Mouse (Mus musculus) adrenal gland, postnatal 14 days (tissue): ENCODE results near the gene Tssk6. TPM values are rescaled to one million over a fixed set of nuclear protein-coding genes. Genes with fewer than 3 reads are reported as not detected.

Source experiments
- DNase-seq: peaks from one replicate; pipeline ENCODE4 v3.0.0; 2021; ENCODE audit warnings: mixed read lengths
- total RNA-seq: library from RNA; stranded (reverse); gene quantifications from 2 replicates; pipeline ENCODE4 v1.2.3, GENCODE M21; 2021

The Tssk6 gene
- total RNA-seq, 1 experiment from 2014 or later = 0.85 TPM

DNA sequence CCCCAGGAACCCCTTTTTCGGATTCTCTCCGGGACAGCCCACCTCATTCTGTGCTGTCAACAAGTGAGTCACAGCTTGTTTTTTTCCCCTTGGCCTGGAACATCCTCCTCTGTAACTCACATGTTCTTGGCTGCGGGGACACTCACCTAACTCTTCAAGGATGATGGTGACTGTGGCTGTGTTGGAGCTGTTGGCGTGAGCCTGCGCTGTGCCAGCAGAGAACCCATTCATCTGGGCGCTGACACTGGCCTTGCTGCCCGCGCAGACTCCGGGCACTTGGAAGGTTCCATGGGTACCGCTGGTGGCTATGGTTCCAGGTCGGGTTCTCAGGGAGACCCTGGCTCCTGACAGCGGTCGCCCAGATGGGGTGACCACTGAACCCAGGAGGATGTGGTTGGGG is 17.8 kb upstream of the Tssk6 start:
- peak; percentile 80 for DNase-seq

DNA sequence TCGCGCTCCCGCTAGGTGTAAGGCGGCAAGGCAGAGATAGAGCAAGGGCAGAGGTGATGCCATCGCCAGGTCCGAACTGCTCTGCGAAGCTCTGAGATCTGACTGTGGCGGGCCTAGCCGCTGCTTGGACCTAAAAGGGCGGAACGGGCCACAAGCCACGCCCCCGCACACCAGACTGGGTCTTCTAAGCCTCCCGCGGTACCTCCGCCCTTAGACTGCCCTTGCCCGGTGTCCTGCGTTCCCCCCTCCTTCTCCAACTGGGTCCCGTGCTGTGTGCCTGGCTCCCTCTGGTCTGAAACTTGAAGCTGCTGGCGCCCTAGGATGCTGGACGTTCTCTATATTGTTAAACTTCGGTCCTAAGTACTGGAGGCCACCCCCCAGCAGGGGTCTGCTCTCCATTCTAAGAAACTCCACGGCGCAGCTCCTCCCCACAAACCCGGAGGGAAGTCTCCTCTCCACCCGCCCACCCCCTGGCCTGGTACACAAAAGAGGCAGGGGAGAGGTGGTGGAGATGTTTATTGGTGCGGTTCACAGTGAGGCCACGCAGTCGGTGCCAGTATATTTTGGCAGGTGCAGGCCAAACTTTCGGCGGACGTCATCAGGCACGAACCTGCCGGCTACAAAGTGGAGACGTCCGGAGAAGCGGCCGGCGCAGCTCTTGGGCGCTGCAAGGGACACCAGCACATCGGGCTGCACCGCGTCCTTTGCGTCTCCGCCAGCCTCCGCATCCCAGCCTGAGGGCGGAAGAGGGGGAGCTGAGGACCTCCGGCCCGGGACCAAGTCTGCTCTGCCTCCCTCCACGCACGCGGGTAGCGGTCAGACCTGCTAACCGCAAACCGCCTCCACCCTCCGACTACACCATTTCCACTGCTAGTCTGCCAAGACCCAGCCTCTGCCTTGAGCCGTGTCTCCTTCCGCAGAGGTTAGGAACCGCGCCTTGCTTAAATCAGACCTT is 14.4 kb upstream of the Tssk6 start, which contains the start of gene Cilp2:
Cilp2 (minus strand) TSS at position 399 of the 955 bp plus-strand sequence.
- DNase-seq = peak; percentile 40

DNA sequence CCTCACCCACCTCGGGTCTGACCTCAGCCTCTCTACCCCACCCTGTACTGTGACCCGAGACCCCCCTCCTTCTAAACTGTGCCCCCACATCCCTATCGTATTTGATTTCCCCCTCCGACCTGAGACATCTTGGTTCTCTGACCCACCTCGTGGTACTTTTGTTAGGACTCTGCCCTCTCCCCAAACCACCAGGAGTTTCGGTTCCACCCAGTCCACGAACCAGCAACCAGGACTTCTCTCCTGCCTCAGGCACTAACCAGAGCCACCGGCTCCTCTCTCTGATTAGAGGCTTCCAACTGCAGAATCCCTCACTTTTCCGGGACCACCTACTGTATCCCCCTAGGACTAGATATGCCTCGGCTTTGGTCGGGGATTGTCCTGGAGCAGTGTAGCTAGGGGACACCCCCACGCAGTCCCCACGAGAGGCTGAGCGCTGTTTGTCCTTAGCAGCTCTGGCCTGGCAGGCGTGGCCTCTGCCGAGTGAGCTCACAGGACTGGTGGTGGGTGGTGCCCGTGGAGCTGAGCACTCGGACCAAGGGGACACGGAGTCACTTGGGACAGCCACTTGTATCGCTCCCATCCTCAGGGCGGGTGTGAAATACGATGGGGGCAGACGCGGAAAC is 13.6 kb upstream of the Tssk6 start:
- peak; percentile 54 for DNase-seq

DNA sequence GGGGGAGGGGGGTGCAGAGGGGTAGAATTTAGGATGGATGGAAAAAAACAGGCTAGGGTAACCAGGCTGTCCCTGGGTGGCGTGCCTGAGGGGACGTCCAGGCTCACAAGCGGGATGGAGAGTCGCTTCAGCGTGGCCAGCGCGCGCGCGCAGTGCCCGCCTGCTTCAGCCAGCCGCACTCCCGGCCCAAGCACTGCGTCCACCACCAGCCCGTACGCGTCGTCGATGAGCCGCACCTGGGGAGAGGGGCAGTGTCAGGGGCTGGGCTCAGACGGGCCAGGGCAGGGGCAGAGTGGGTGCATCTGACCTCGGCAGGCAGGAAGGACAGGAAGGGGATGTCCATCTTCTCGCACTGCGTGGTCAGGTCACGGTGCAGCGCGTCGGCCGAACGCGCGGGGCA is 13.1 kb upstream of the Tssk6 start:
- DNase-seq = peak; percentile 42

DNA sequence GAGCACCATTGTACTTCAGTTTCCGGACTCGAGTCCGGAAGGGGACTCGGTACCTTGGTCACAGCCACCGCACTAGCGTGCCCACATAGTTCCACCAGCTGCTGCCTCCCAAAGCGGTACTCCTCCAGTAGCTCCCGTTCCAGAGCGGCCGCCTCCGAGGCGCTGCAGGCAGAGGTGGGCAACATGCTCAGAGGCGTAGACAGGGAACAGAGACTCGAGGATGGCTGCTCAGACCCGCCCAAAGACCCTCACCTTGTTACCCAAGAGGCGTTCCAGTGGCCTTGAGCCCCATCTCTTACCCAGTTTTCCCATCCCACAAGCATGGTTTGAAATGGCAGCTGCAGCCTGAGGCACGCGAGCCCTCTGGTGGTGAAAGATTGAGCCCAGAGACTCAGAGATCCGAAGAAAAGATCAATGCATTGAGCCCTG is 11.2 kb upstream of the Tssk6 start:
- DNase-seq = peak; percentile 64

DNA sequence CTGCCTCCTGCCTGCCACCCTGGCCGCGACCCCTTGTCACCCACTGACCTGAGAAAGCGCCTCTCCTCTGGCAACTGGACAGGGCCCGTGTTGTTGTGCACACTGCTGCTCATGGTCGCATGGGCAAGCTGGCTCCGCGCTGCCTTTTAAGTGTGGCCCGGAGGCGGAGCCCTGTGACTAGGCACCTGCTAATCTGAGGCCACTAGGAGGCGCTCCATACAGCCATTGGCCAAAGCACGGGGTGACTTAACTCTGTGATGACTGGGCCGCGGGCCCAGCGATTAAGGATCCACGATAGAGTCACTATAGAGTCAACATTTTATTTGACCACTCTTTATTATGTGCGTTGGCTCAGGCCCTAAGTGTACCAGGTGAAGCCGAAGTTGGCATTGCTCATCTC is 8.1 kb upstream of the Tssk6 start:
- DNase-seq = peak; percentile 87

DNA sequence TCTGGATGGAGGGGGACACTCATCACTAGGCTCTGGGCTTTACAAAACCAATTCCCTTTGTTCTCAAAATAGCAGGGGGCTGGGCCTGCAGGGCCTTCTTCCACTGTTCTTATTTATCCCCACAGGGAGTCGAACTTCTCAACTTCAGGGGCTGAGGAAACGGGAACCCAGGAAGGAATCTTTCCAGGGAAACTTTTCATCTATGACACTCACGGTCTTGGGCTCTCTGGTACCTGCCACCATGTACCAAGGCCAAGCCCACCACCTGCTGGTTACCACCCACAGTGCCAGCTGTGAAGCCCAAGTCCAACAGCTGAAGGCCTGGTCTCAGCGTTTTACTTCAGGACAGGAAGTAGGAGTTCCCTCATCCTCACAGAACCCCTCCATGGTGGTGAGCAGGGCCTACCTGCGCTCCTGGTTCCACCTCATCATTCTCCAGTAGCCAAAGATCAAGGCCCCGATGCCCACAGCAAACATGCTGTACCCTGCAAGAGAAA is 7.1 kb upstream of the Tssk6 start:
- no peak for DNase-seq

DNA sequence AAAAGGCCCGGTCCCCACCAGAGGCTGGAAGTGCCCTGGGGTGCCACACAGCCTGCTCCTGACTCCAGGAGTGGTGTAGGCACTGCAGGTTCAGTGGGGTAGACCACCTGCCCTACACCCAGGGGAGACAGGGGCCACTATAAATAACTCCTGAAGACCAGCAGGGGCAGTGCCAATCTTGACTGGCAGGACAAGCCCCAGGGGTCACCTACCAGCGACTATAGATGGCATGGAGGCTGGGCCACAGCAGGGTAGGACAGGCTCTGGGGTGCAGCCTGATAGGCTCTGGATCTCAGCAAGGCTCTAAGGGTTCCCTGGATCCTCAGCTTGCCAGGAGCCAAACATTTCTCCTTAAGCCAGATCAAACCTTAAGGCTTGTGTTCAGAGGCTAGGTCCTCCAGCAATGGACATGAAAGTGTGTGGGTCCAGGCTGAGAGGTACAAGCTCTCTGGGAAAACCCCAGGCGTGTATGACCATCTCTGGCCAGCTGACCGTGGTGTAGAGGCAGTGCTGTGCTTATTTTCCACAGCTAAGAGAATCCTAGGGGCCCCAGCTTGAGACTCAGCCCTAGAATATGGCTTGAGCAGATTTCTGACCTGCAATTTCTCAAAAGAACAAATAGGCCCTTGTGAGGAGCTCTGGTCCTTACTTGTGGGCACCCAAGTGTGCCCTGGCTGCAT is 6.1 kb upstream of the Tssk6 start:
- no peak for DNase-seq

DNA sequence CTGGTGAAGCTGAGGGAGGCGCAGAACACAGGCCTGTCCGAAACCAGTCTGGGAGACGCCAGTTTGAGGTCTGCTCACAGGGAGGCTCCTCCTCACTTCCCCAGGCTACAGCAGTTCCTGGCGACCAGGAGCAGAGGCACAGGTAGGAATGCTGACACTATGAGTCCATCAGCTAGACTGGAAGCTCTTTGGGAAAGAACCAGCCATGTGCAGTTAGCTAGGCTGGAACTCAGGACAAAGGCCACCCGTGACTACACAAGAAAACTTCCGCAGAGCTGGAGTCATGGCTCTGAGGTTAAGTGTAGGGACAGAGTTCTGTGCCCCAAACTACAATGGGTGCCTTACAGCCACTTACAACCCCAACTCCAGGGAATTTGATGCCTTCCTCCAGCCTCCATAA is 4.1 kb upstream of the Tssk6 start:
- no peak for DNase-seq

DNA sequence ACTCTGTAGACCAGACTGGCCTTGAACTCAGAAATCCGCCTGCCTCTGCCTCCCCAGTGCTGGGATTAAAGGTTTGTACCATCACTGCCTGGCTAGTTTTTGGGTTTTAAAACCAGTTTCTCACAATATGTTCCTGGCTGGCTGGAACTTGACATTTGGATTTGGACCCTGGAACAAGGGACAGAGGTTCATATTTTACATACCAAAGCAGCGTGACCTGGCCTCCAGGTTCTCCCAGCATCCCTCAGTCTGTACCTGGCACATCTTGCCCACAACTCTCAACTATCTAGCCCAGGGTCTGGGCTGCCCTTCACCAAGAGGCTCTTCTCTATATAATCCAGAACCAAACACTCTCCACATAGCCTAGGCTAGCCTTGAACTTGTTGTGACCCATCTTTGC is 2.1 kb upstream of the Tssk6 start:
- no peak for DNase-seq

DNA sequence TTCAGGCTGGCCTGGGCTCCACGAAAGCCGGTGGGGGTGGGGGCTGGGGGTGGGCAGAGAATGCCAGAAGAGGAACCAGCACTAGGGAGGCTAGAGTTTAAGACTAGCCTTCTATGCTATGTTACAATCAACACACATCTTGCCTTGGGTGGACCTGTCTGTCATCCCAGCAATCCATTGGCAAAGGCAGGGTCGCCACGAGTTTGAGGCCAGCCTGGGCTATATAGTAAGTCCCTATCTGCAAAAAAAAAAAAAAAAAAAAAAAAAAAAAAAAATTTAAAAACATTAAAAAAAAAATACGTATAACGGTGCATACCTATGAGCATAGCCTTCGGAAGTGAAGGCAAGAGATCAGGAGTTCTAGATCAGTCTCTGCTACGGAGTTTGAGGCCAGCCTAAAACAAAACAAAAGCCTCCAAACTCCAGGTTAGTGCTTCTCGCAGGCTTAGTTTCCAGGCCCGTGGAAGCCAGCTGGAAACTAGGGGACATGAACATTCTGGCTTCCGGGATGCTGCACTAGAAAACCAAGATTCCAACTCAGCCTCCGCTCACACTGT is 1.0 kb upstream of the Tssk6 start:
- no peak for DNase-seq

DNA sequence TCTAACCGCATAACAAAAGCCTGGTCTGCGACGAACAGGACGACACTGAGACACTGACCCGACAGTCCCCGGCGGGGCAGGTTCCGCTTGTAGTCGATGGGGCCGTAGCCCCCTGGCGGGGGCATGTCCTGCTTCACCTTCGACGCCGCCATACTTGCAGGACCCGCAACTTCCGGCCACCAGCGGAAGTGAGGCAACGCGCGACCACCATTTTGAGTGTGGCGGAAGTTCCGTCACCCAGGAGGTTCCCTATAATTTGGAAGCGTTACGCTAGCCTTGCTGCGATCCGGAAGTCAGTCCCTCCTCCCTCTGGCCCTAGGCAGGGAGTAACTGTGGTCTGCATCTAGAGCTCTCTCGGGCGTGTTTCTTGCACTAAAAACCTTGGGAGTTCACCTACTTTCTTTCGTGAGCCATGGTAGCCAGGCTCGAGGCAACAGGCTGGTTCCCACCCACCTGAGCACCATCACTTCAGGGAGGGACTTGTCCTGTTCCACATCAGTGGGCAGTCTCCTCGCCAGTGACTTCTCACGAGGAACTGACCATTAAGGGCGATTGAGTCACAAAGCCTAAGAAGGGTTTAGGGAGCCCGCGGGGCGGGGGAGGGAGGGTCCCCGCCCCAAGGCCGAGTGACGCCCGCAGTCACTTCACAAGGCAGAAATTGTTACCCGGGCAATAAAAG is 361 bp upstream of the Tssk6 start:
- DNase-seq = peak; percentile 97

DNA sequence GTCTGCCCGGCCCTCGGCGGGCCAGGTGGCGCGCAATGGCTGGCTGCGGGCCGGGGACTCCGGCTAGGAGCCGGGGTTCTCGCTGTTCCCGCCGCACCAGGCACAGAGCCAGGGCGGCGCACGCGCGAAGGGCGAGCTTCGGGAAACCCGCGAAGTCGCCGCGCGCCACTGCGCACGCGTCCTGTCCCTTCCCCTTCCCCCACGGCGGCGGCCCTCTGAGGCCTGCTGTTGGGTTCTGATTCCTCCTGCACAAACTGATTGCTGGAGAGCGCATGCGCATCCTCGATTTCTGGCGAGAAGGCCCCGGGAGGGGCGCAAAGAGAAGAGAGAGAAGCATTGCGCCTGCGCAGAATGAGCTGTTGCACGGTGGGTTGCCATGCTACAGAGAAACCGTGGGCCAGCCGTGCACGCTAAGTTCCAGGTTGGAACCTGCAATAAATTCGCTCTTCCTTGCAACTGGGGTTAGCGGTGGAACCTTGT is 1.1 kb downstream of the Tssk6 start:
- peak; percentile 99 for DNase-seq

DNA sequence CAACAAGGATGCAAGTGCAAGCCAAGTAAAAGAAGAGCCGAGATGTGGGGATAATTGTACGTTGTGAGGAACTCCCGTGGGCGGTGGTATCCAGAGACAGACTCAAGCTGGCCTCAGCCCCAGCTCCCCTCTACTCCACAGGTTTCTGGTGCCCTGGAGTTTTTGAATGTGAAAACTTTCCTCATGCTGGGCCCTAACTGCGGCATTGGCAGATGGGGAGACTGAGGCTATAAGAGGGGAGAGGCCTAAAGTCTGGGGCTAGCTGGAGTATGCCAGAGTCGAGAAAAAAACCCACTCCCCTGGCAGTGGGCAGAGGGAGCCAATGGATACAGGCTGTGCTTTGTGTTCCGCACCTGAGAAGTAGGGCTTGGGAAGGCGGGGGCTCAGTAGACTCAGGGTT is 2.1 kb downstream of the Tssk6 start:
- no peak for DNase-seq

DNA sequence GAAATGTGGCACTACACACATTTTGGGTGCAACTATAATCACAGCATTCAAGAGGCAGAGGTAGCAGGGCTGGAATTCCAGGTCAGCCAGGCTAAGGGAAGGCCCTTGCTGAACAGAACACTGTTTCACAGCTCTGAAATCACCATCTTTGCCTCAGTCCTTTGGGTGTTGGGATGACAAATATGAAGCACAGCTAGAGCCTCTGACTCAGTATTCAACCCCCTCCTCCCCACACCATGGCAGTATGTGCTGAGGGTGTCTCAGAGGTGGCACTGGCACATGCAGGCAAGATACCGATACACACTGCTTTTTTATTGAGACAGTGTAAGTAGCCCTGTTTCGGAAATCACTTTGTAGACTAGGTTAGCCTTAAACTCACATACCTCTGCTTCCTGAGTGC is 4.3 kb downstream of the Tssk6 start:
- DNase-seq = no peak

DNA sequence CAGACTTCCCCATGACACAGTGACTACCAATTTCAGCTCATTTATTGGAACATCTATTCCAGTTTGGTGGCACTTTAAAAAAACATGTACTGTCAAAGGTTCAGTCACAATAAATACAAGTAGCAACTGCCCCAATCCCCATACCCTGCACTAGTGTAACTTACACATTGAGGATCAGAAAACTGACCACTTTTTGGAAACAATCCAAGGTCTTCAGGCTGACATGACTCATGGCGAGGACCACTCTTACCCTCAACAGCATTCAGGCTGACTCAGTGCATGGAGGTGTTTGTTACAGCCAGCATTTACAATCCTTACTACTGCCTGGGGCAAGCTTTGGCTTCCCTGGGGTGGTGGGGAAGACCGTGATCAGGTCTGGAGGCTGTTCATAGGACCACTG is 5.1 kb downstream of the Tssk6 start:
- DNase-seq = no peak

DNA sequence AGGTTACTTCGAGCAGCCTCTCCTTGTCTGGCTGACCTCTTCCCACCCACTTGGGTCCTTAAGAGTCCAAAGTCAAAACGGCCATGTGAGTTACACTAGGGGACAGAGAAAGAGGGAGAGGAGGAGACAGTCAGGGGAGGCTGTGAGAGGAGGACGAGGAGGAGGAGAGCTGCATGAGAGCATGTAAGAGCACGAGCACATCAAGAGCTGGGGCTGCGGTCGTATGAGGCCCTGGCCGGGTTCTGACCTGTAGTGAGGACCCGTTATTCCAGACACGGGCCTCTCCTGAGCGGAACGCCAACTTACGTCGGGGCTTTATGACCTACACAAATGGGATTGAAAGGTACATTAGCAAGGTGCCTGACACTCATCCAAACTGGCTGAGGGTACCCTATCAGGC is 9.9 kb downstream of the Tssk6 start:
- DNase-seq = no peak

DNA sequence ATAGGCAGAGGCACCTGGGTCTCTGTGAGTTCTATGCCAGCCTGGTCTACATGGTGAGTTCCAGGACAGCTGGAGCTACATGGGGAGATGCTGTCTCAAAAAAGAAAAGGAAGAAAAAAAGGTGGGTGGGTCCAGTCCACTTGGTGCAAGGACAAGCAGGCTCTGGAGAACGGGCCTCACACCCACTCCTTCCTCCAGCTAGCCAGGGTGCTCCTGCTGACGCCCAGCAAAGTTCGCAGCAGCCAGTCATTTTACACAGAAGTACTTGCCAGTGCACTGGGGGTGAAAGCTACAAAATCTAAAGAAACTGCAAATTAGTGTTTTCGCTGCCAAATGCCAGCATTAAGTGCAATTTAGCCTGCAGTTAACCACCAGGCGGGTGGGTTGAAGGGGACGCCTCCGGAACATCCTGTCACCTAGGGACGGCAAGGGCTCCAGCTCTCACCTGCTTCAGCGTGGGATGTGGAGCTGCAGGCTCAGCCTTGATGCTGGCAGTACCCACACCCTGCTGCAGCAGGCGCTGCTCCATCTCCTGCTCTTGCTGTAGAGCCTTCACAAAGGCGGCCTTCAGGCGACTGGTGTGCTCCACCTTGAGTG is 10.6 kb downstream of the Tssk6 start:
- no peak for DNase-seq

DNA sequence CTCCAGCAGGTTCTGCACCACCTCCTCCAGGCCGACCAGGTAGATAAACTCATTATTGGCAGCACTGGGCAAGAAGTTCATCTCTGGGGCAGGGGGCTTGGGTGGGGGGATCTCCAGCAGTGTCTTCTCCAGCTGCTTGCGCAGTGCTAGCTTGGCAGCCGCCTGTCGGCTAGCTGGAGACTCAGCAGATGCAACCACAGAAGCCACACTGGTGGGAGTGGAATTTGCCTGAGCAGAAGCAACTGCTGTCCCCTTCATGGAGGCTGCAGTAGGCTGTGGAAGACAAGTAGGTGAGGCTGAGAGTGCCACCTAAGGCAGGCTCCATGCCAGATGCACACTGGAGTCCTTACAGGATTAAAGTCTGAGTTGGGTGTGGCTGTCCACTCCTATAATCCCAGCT is 12.5 kb downstream of the Tssk6 start:
- DNase-seq = no peak

DNA sequence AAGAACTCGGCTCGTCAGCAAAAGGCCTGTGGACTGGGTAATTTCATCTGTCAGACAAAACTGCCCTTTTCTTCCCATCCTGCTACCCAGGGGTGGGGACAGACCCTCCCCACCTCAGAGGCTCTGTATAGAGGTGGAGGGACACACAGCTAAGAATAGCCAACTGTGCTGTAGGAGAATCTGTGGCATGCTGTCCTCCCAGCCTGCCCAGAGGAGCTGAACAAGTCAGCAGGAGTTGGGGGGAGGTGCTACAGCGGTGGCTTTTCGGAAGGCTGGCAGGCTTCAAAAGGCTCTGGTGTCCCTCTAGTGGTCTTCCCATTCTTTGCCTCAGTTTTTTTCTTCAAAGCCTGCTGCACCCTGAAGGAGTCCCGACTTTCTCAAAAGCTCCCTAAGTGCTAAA is 13.8 kb downstream of the Tssk6 start:
- DNase-seq = no peak

DNA sequence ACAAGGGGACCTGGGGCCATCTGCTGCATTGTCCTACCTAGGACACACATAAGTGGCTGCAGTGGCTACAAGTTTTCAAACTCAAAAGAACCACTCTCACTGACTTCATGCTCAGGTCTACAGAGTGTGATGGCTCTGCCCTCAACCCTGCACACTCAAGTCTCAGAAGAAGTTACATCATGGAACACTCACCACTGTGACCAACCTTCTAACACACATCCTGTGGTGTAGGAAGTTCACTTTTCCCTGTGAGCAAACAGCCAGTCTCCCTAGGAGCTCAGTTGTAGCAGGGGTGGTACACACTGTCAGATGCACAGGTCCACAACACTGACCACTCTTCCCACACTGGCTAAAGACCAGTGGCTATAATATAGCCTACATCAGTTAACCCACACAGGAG is 16.5 kb downstream of the Tssk6 start:
- no peak for DNase-seq
